Mouse (Mus musculus) layer of hippocampus, adult 11-12 months (tissue): ENCODE data around the gene Unc13d.

ENCODE experiments used
- DNase-seq: peaks from one replicate; pipeline ENCODE4 v3.0.0; 2022; ENCODE audit warnings: low spot score

The Unc13d gene

GRCm38 (mm10) chr11:116076836-116077235, 925 bp downstream of the Unc13d start:
- DNase-seq = no peak

GRCm38 (mm10) chr11:116076266-116076540, 1.6 kb downstream of the Unc13d start:
- no peak for DNase-seq

- no peak for DNase-seq
Measured at GRCm38 (mm10) chr11:116075539-116076265, 2.1 kb downstream of the Unc13d start.

GRCm38 (mm10) chr11:116074436-116074991, 3.2 kb downstream of the Unc13d start:
- DNase-seq = no peak

- DNase-seq = no peak
Measured at GRCm38 (mm10) chr11:116072608-116073007, 5.2 kb downstream of the Unc13d start.

- DNase-seq = no peak
Measured at GRCm38 (mm10) chr11:116071510-116071909, 6.3 kb downstream of the Unc13d start.

GRCm38 (mm10) chr11:116065345-116065744, 12.4 kb downstream of the Unc13d start:
- DNase-seq = no peak

GRCm38 (mm10) chr11:116064187-116064867, 13.4 kb downstream of the Unc13d start:
- DNase-seq = no peak

- DNase-seq = no peak
Measured at GRCm38 (mm10) chr11:116063562-116063961, 14.2 kb downstream of the Unc13d start.

GRCm38 (mm10) chr11:116062521-116062920, 15.2 kb downstream of the Unc13d start:
- no peak for DNase-seq

GRCm38 (mm10) chr11:116061641-116062415, 15.9 kb downstream of the Unc13d start:
- no peak for DNase-seq

- DNase-seq = no peak
Measured at GRCm38 (mm10) chr11:116060596-116060995, 17.2 kb downstream of the Unc13d start.

- DNase-seq = no peak
Measured at GRCm38 (mm10) chr11:116059691-116060025, 18.1 kb downstream of the Unc13d start.

GRCm38 (mm10) chr11:116058868-116059690, 18.7 kb downstream of the Unc13d start:
- DNase-seq = no peak

GRCm38 (mm10) chr11:116058022-116058614, 19.6 kb downstream of the Unc13d start:
- no peak for DNase-seq

GRCm38 (mm10) chr11:116057237-116057881, 20.4 kb downstream of the Unc13d start:
- no peak for DNase-seq

GRCm38 (mm10) chr11:116055873-116056272, 21.9 kb downstream of the Unc13d start:
- no peak for DNase-seq

- DNase-seq = no peak
Measured at GRCm38 (mm10) chr11:116053510-116054229, 24.1 kb downstream of the Unc13d start.

GRCm38 (mm10) chr11:116050196-116050595, 27.6 kb downstream of the Unc13d start:
- DNase-seq = no peak

GRCm38 (mm10) chr11:116049610-116050009, 28.2 kb downstream of the Unc13d start:
- DNase-seq = no peak
